ENCODE assay signal across 31 mouse cellular contexts in the genomic region with DNA sequence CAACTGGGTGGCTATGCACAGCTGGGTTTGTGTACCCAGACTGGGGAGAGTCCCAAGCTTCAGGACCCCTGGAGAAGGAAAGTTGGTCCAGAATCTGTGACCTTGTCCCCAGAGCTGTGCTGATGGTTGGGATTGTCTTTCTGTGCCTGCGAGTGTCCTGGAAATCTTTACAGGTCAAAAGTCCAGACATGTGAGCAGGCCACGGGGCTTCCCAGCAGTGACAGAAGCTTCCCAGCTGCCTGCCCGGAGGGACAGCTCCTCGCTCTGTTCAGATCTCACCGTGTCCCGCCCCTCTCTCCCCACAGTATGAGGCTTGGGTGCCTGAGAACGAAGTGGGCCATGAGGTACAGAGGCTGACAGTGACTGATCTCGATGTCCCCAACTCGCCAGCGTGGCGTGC. TPM values are rescaled to one million over a fixed set of nuclear protein-coding genes. Genes with fewer than 3 reads are reported as not detected.
"Had no signal": no experiment of that assay in that cellular context is flagged by ENCODE, and none has a peak within 500 bp of the region (broad histone marks: within the 10 kb centered on the region; RNA-seq: fewer than 3 reads in every experiment).

No protein-coding gene starts in this region.

- H3K9me3 ChIP-seq: heart, embryonic 13.5 days; heart, embryonic 15.5 days; hindbrain, embryonic 13.5 days; hindbrain, embryonic 15.5 days; kidney, embryonic 15.5 days; limb, embryonic 13.5 days; limb, embryonic 15.5 days had no signal

- H3K27ac ChIP-seq: heart, adult 2 months; heart, embryonic 13.5 days; heart, embryonic 15.5 days; hindbrain, embryonic 13.5 days; hindbrain, embryonic 15.5 days; hindbrain, postnatal 0 days; kidney, embryonic 15.5 days; kidney, postnatal 0 days; limb, embryonic 13.5 days; limb, embryonic 15.5 days had no signal

- H3K9ac ChIP-seq: heart, embryonic 13.5 days; heart, embryonic 15.5 days; hindbrain, embryonic 13.5 days; hindbrain, embryonic 15.5 days; kidney, embryonic 15.5 days; limb, embryonic 13.5 days; limb, embryonic 15.5 days had no signal

- H3K4me1 ChIP-seq: heart, embryonic 13.5 days; heart, embryonic 15.5 days; hindbrain, embryonic 15.5 days; kidney, embryonic 15.5 days had no signal

- H3K27me3 ChIP-seq: heart, embryonic 13.5 days; heart, embryonic 15.5 days; hindbrain, embryonic 13.5 days; hindbrain, embryonic 15.5 days; kidney, embryonic 15.5 days; limb, embryonic 13.5 days; limb, embryonic 15.5 days had no signal

- H3K36me3 ChIP-seq: hindbrain, embryonic 13.5 days; hindbrain, embryonic 15.5 days had no signal

- H3K4me2 ChIP-seq: heart, embryonic 11.5 days; heart, embryonic 13.5 days; heart, embryonic 15.5 days; hindbrain, embryonic 13.5 days; hindbrain, embryonic 15.5 days; kidney, embryonic 15.5 days; limb, embryonic 13.5 days; limb, embryonic 15.5 days had no signal

- ATAC-seq: hindbrain, postnatal 0 days had no signal

- DNase-seq: gastrocnemius, postnatal 14 days; gastrocnemius, postnatal 36 days; heart, adult 11 months; heart, adult 2 months; heart, postnatal 14 days; heart, postnatal 36 days; kidney, adult 11 months; kidney, adult 2 months; kidney, adult 9 months; kidney, postnatal 14 days; kidney, postnatal 36 days; layer of hippocampus, adult 9-11 months; layer of hippocampus, postnatal 36 days; left cerebral cortex, postnatal 4 days had no signal

- H3K4me3 ChIP-seq: heart, adult 2 months; heart, embryonic 13.5 days; heart, embryonic 15.5 days; hindbrain, embryonic 13.5 days; hindbrain, embryonic 15.5 days; kidney, embryonic 15.5 days; limb, embryonic 13.5 days; limb, embryonic 15.5 days had no signal

RNA-seq across cellular contexts. Expression of gene 6030452D12Rik, which starts 40.7 kb away (rescaled TPM):
- polyA plus RNA-seq: gonadal fat pad, adult 2 months; heart, adult 2 months; heart, embryonic 11.5 days; heart, embryonic 13.5 days; heart, embryonic 15.5 days; heart, postnatal 0 days; hindbrain, embryonic 11.5 days; hindbrain, embryonic 13.5 days; hindbrain, embryonic 15.5 days; hindbrain, postnatal 0 days; intestine, embryonic 14.5 days; kidney, adult 2 months; kidney, embryonic 15.5 days; kidney, postnatal 0 days; large intestine, adult 2 months; limb, embryonic 11.5 days; limb, embryonic 13.5 days; limb, embryonic 15.5 days; liver, adult 2 months had no signal
